Mouse (Mus musculus): ENCODE measurements around the gene Kifc5b. TPM values are rescaled to one million over a fixed set of nuclear protein-coding genes. Genes with fewer than 3 reads are reported as not detected.
"Not testable (repeated sequence)": the region's sequence is repeated elsewhere in the genome, so short reads cannot be mapped to it uniquely, and the experiment has no call there.

The Kifc5b gene
- total RNA-seq, 2 experiments from 2014 or later = 0.31 to 0.56 TPM

DNA sequence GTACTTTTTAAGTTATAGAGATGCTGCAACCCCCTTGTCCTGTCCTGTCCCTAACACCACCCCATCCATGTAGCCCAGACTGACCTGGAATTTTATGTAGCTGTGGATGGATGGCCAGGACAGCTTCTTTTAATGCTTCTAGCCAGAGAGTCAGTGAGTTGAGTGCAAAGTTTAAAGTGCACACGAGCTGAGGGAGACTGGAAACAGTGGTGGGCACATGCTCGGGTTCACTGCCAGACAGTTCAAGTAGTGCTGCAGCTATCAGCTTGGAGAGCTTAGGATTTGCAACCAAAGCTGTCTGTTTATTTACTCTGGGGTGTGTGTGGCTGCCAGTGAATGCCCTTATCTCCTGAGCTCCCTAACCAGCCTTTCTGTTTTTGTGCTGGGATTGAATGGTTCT lies 2.6 kb downstream of the Kifc5b start:
- DNase-seq = not testable (repeated sequence)

GRCm38 (mm10) chr17:26922368-26922767 lies 5.5 kb downstream of the Kifc5b start:
- DNase-seq = not testable (repeated sequence)

DNA sequence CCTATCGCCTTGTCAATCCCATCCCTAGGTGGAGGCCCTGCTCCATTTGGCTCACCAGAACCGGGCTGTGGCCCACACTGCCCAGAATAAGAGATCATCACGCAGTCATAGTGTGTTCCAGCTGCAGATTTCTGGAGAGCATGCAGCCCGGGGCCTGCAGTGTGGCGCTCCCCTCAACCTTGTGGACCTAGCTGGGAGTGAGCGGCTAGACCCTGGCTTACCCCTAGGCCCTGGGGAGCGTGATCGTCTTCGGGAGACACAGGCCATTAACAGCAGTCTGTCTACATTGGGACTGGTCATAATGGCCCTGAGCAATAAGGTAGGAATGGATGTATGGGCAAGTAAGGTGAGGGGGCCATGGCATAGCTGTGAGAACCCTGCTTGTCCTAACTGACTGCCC lies 8.5 kb downstream of the Kifc5b start:
- DNase-seq = not testable (repeated sequence)

- peak; percentile 40 for DNase-seq
These were observed 14.9 kb downstream of the Kifc5b start for GRCm38 (mm10) chr17:26931795-26932194.

GRCm38 (mm10) chr17:26932839-26933398 lies 16.0 kb downstream of the Kifc5b start, which contains the start of gene Phf1:
Gene Phf1 (plus strand): TSS chr17:26933052.
- DNase-seq = peak; percentile 95

DNA sequence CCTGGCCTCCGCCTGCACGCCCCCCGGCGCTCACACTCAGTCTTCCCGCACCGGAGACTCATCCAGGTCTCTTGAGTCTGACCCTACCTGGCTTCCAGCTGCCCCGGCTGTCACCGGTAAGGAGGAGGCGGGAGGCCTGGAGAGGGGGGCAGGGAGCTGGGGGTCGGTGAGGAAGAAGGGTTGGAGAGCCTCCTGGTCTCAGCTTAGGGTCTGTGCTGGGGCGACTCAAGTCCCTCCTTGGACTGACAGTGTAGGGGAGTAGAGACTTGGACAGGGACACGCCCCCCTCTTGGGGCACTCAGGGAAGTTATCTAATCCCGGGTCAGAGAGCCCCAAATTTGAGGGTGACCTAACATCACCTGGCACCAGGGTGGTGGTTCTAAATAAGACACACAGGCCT lies 16.5 kb downstream of the Kifc5b start:
- no peak for DNase-seq

GRCm38 (mm10) chr17:26933885-26934827 lies 17.3 kb downstream of the Kifc5b start:
- no peak for DNase-seq

DNA sequence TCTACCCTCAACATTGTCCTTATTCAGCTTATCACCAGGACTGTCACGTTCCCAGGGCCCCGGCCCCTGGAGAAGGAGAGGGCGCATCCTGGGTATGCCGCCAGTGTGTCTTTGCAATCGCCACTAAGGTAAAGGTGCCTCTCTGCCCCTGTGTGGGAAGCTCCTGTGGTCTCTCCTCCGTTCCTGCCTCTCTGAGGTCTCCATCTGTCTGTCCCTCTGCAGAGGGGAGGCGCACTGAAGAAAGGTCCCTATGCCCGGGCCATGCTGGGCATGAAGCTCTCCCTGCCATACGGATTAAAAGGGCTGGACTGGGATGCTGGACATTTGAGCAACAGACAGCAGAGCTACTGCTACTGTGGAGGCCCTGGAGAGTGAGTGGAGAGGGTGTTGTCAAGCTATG lies 18.1 kb downstream of the Kifc5b start:
- DNase-seq = no peak

- no peak for DNase-seq
These were observed 19.6 kb downstream of the Kifc5b start for GRCm38 (mm10) chr17:26936453-26936852.

- no peak for DNase-seq
These were observed 20.2 kb downstream of the Kifc5b start for GRCm38 (mm10) chr17:26936921-26937695.

- DNase-seq = no peak
These were observed 21.2 kb downstream of the Kifc5b start for GRCm38 (mm10) chr17:26937883-26938695.

DNA sequence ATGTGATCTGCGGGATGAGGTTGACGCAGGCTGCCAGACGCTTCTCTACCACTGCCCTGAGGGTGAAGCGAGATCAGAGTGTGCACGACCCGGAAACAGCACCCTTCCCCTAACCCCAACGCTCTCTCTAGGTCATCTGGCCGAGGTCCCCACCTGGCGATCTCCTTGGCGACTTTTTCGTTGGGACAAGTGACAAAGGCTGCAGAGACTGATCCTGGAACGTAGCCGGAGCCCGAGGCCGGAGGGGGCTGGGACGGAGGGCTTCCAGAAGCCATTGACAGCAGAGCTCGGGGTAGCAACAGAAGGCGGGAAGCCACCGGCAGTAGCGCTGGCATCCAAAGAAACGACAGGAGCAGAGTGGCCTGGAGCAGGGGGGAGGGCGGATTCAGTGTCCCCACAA lies 21.8 kb downstream of the Kifc5b start:
- DNase-seq = no peak

- DNase-seq = peak; percentile 100
These were observed 22.5 kb downstream of the Kifc5b start, which contains the start of gene Cuta for GRCm38 (mm10) chr17:26939178-26939972. Gene Cuta (minus strand): TSS chr17:26939569.

DNA sequence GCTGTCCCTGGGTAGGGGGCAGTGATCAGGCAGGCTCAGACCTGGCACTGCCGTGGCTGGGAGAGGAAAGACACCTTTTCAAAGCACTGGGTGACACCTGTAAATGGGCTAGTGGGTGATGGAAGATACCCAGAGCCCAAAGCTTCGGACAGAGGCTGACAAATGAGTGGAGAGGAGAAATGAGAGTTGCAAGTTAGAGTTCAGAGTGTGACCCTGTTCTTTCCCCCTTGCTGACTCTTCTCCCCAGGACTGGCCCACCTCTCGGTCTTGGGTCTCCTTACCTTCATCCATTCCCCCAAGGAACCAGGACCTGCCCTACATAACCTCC lies 23.0 kb downstream of the Kifc5b start:
- no peak for DNase-seq

DNA sequence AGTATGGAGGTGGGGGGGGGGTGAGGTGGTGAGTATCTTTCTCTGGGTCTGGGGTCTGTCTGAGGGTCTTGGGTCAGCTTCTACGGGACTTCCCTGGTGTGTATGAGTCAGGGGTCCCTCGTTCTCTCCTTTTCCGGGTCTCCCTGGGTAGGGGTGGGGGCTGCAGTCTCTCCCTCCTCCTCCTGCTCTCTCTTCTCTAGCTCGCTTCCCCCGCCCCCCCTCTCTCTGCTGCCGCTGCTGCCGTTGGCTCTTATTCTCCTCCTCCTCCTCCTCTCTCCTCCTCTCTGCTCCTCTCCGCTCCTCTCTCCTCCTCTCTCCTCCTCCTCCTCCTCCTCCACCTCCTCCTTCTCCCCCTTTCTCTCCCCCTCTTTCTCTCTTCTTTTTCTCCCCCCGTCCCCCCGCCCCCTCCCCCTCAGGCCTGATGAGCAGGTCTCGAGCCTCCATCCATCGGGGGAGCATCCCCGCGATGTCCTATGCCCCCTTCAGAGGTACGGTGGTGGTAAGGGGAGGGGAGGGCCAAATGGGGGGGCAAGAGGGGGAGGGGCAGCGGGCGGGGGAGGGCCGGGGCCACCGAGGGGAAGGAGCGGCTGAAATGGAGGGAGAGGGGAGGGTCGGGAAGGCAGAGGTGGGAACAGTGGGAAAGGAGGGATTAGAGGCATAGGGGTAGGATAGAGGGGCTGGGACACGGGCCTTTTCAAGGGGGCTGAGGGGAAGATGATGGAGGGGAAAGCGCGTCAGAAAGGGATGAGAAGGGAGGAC lies 24.3 kb downstream of the Kifc5b start, which contains the start of gene Syngap1:
Gene Syngap1 (plus strand): TSS at position 223 of the 759 bp plus-strand sequence.
- peak; percentile 65 for DNase-seq

- no peak for DNase-seq
These were observed 25.1 kb downstream of the Kifc5b start for GRCm38 (mm10) chr17:26941841-26942570.

GRCm38 (mm10) chr17:26945824-26946495 lies 29.1 kb downstream of the Kifc5b start:
- DNase-seq = no peak

DNA sequence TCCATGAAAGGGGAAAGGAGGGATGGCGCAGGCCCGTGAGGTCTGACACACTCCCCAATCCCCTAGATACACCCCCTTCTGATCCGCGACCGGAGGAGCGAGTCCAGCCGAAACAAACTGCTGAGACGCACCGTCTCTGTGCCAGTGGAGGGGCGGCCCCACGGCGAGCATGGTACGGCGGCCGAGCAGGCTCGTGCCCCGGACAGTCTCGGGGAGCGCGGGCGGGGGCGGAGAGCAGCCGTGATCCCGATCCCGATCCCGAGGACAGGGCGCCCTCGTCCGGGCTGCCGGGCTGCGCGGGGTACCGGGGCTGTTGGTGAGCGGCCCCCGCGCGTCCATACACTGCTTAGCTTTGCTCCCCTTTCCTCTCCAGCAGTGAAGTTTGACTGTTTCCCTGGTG lies 29.7 kb downstream of the Kifc5b start:
- DNase-seq = peak; percentile 86

Measured in gastrocnemius, postnatal 25 days (tissue).